Mouse (Mus musculus) limb, embryonic 14.5 days (tissue): ENCODE data around the gene Grin2c. TPM values are rescaled to one million over a fixed set of nuclear protein-coding genes. Genes with fewer than 3 reads are reported as not detected.

Source experiments
- ATAC-seq: fragments of 200-750 bp; cut with Nextera tagmentation; 2 replicates; pipeline ENCODE4 v1.8.0; 2017; ENCODE audit warnings: low read depth, moderate number of reproducible peaks, moderate TSS enrichment; ENCODE audit not compliant: low FRiP score
- DNase-seq: peaks from one replicate; pipeline ENCODE4 v3.0.0-alpha.2; 2015; ENCODE audit warnings: low spot score
- H3K27ac ChIP-seq: fragments of 300-500 bp; sonication (generic); replicated peaks from 2 replicates; pipeline ENCODE4 v1.5.1; 2014; ENCODE audit warnings: low read depth, mild to moderate bottlenecking, low read length, moderate library complexity, mixed read lengths
- H3K27me3 ChIP-seq: fragments of 300-500 bp; sonication (generic); 2 replicates; pipeline ENCODE4 v1.6.1; 2014; ENCODE audit warnings: low read length, mixed read lengths; ENCODE audit not compliant: control insufficient read depth, insufficient read depth
- H3K36me3 ChIP-seq: fragments of 300-500 bp; sonication (generic); 2 replicates; pipeline ENCODE4 v1.6.1; 2014; ENCODE audit warnings: mild to moderate bottlenecking, low read length, moderate library complexity, mixed read lengths; ENCODE audit not compliant: control insufficient read depth, insufficient read depth
- H3K4me1 ChIP-seq: fragments of 300-500 bp; sonication (generic); 2 replicates; pipeline ENCODE4 v1.6.1; 2014; ENCODE audit warnings: antibody characterized with exemption, low read length, mixed read lengths; ENCODE audit not compliant: control insufficient read depth, insufficient read depth
- H3K4me2 ChIP-seq: fragments of 300-500 bp; sonication (generic); replicated peaks from 2 replicates; pipeline ENCODE4 v1.6.1; 2014; ENCODE audit warnings: low read depth, mild to moderate bottlenecking, low read length, moderate library complexity; ENCODE audit not compliant: severe bottlenecking
- H3K4me3 ChIP-seq: fragments of 300-500 bp; sonication (generic); replicated peaks from 2 replicates; pipeline ENCODE4 v1.5.1; 2014; ENCODE audit warnings: low read length
- H3K9ac ChIP-seq: fragments of 300-500 bp; sonication (generic); 2 replicates; pipeline ENCODE4 v1.6.1; 2014; ENCODE audit warnings: mild to moderate bottlenecking, low read depth, low read length, moderate library complexity; ENCODE audit not compliant: severe bottlenecking
- H3K9me3 ChIP-seq: fragments of 300-500 bp; sonication (generic); 2 replicates; pipeline ENCODE4 v1.6.1; 2016; ENCODE audit warnings: low read length; ENCODE audit not compliant: control insufficient read depth
- POLR2A ChIP-seq: fragments of 200-500 bp; IDR thresholded peaks from 2 replicates; pipeline ENCODE4 v1.8.0; 2012; ENCODE audit warnings: inconsistent platforms, mild to moderate bottlenecking, moderate library complexity, borderline replicate concordance; ENCODE audit not compliant: insufficient read depth, insufficient read length; ENCODE audit errors: extremely low read depth
- WGBS: fragments of 180-500 bp; shearing (Covaris S2); extraction: QIAGEN DNeasy Blood & Tissue Kit; methylation state at CpG from one replicate; pipeline ENCODE4 v1.1.7; 2014; 5-methylcytosine and 5-hydroxymethylcytosine counted together
- polyA plus RNA-seq, 2 experiments: library from polyadenylated mRNA; depleted of rRNA in 1 of 2; stranded (reverse) in 1 of 2; unstranded in 1 of 2; fragments of >200 nt; fragmentation: Nextera tagmentation in 1 of 2; extraction: Ambion mirVana in 1 of 2; gene quantifications; 2 replicates each; pipeline versions ENCODE4 v1.2.1 to v1.2.3; 2012 to 2014

Gene Grin2c
- polyA plus RNA-seq, 2 experiments = 0.21 TPM; not detected in 1

- H3K36me3 ChIP-seq = no peaks in the 10 kb centered on the region
- H3K4me1 ChIP-seq = no peaks in the 10 kb centered on the region
- 83% methylated on average over 2 of the region's 2 CpGs for WGBS
- no peak overlapping the region for H3K4me3 ChIP-seq
- no peak for TF ChIP-seq POLR2A
- peaks cover 26% of the 10 kb centered on the region for H3K27me3 ChIP-seq
- ATAC-seq = no peak
- no peak overlapping the region for H3K4me2 ChIP-seq
- no peak overlapping the region for H3K9ac ChIP-seq
- H3K27ac ChIP-seq = no peak overlapping the region
- DNase-seq = no peak
- no peaks in the 10 kb centered on the region for H3K9me3 ChIP-seq
These were observed 34.3 kb upstream of the Grin2c start for GRCm38 (mm10) chr11:115301351-115301750.

- no peak for TF ChIP-seq POLR2A
- no peaks in the 10 kb centered on the region for H3K9me3 ChIP-seq
- WGBS = 81% methylated on average over 4 of the region's 4 CpGs
- DNase-seq (no peak), ATAC-seq (no peak)
- no peak overlapping the region for H3K9ac ChIP-seq
- no peak overlapping the region for H3K4me2 ChIP-seq
- H3K36me3 ChIP-seq = no peaks in the 10 kb centered on the region
- H3K27me3 ChIP-seq = peaks cover 27% of the 10 kb centered on the region
- no peak overlapping the region for H3K4me3 ChIP-seq
- no peaks in the 10 kb centered on the region for H3K4me1 ChIP-seq
- H3K27ac ChIP-seq = no peak overlapping the region
These were observed 33.7 kb upstream of the Grin2c start for GRCm38 (mm10) chr11:115300745-115301144.

- H3K4me1 ChIP-seq = no peaks in the 10 kb centered on the region
- H3K4me3 ChIP-seq = no peak overlapping the region
- H3K9me3 ChIP-seq = no peaks in the 10 kb centered on the region
- no peak overlapping the region for H3K9ac ChIP-seq
- 51% methylated on average over 8 of the region's 8 CpGs for WGBS
- no peak for TF ChIP-seq POLR2A
- no peaks in the 10 kb centered on the region for H3K36me3 ChIP-seq
- DNase-seq (no peak), ATAC-seq (no peak)
- H3K4me2 ChIP-seq = no peak overlapping the region
- peaks cover 27% of the 10 kb centered on the region for H3K27me3 ChIP-seq
- no peak overlapping the region for H3K27ac ChIP-seq
These were observed 31.1 kb upstream of the Grin2c start for GRCm38 (mm10) chr11:115298160-115298559.

- peak within 1 kb of the TSS; percentile 41 for H3K4me3 ChIP-seq
- no peak for DNase-seq
- peak within 1 kb of the TSS; percentile 49 for H3K9ac ChIP-seq
- no peaks in the 10 kb centered on the region for H3K4me1 ChIP-seq
- no peaks in the 10 kb centered on the region for H3K9me3 ChIP-seq
- H3K36me3 ChIP-seq = no peaks in the 10 kb centered on the region
- peak; percentile 23; the same call in 1 of the 2 replicates for ATAC-seq
- H3K27me3 ChIP-seq = peaks cover 27% of the 10 kb centered on the region
- H3K27ac ChIP-seq = no peak within 1 kb of the TSS
- 2% methylated on average over 36 of the region's 44 CpGs for WGBS
- peak within 1 kb of the TSS; percentile 84 for H3K4me2 ChIP-seq
- TF ChIP-seq POLR2A = no peak
These were observed 30.3 kb upstream of the Grin2c start, which contains the start of gene Fads6 for GRCm38 (mm10) chr11:115297214-115297826. Gene Fads6 (minus strand): TSS chr11:115297663.

- no peaks in the 10 kb centered on the region for H3K4me1 ChIP-seq
- no peaks in the 10 kb centered on the region for H3K36me3 ChIP-seq
- no peak for TF ChIP-seq POLR2A
- DNase-seq (no peak), ATAC-seq (no peak)
- 61% methylated on average over 21 of the region's 21 CpGs for WGBS
- H3K4me3 ChIP-seq = peak overlapping the region; percentile 41
- H3K4me2 ChIP-seq = peak overlapping the region; percentile 84
- H3K9me3 ChIP-seq = no peaks in the 10 kb centered on the region
- peaks cover 27% of the 10 kb centered on the region for H3K27me3 ChIP-seq
- H3K9ac ChIP-seq = peak overlapping the region; percentile 49
- no peak overlapping the region for H3K27ac ChIP-seq
These were observed 29.6 kb upstream of the Grin2c start for GRCm38 (mm10) chr11:115296471-115297210.
